Mouse (Mus musculus) lung, postnatal 0 days (tissue): ENCODE measurements around the gene Prmt7.

Experiments
- CTCF ChIP-seq: IDR thresholded peaks from 2 replicates; pipeline ENCODE4 v1.5.1; 2016; ENCODE audit warnings: antibody characterized with exemption, mild to moderate bottlenecking
- EP300 ChIP-seq: IDR thresholded peaks from 2 replicates; pipeline ENCODE4 v1.6.1; 2016; ENCODE audit warnings: antibody characterized with exemption, mild to moderate bottlenecking, control low read depth

DNA sequence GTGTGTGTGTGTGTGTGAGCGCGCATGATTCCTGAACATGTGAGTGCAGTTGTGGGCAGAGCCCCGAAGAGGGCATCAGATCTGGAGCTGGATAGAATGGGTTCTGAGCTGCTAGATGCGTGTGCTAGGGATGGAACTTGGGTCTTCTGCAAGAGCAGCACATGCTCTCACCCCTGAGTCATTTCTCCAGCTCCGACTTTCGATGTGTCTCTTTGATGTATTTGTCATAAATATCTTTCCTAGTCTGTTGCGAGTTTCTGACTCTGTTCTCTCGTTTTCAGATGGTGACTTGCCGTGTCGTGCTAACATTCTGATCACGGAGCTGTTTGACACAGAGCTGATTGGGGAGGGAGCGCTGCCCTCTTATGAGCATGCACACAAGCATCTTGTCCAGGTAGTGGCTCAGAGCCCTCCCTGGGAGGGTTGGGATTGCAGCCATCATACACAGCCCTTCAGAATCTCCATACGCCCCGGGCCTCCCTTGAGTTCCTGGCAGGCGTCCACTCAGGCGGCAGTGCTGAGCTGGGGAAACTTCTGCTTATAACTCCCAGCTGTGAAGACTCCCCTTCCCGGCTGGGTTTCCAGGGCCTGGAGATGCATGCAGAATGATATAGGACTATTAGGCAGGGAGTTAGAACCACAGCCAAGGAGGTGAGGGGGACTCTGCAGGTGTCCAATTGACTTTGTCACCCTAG, 24.0 kb downstream of the Prmt7 start:
- TF ChIP-seq CTCF (no peak), EP300 (no peak)
